Mouse (Mus musculus): Measurements from ENCODE around the gene Mtus2. TPM values are rescaled to one million over a fixed set of nuclear protein-coding genes. Genes with fewer than 3 reads are reported as not detected.

Gene Mtus2
- 11.4 and 14.4 TPM in 2 replicates for polyA plus RNA-seq (2016; fragmentation: Nextera tagmentation; extraction: Ambion mirVana)

DNA sequence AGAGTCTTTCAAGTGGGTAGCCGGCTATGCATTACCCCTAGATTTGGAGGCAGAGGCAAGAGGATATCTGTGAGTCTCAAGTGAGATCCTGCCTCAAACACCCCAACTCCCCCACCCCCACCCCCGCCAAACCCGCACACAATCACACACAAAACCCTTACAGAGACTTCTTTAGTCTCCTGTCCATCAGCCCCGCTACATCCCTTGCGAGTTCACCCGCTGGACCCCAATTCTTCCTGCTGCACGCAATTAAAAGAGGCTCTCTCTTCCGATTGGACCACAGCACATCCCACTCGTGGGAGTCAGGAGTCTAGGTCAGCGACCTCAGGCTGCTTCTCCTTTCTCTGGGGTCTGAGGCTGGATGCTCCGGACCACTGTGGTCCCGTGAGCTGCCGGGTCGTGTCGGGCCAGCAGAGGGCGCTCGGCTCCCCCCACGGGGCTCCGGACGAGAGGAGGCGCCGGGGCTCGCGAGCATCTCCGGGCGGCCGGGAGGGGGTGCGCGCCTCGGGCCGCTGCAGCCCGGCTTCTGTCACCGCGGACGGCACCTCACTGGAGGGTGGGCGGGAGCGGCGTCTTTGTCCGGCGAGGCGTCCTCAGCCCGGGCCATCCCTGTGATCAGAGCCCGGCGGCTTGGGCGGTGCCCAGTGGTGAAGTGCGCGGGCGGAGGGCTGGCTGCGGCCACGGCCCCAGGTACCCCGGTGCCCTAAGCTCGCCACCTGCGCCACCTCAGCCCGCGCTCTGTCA is at the start of gene Mtus2:
Mtus2 (plus strand) TSS at position 500 of the 744 bp plus-strand sequence.
- Histone ChIP-seq H3K27me3 (peaks cover 30% of the 10 kb centered on the region), H3K9ac (peak within 1 kb of the TSS; percentile 66), H3K4me1 (peaks cover 16% of the 10 kb centered on the region; the same call in 1 of the 2 replicates), H3K9me3 (no peaks in the 10 kb centered on the region), H3K36me3 (replicated peaks) (no peaks in the 10 kb centered on the region), H3K4me2 (peak within 1 kb of the TSS; percentile 99), H3K27ac (0 out of 2 replicates have a peak within 1 kb of the TSS, but pooled peaks have one; percentile 4), H3K4me3 (replicated peaks) (peak within 1 kb of the TSS; percentile 68)
- ATAC-seq (ENCODE audit: low FRiP score): peak; percentile 91
- WGBS: under 1% methylated on average over 43 of the region's 55 CpGs

DNA sequence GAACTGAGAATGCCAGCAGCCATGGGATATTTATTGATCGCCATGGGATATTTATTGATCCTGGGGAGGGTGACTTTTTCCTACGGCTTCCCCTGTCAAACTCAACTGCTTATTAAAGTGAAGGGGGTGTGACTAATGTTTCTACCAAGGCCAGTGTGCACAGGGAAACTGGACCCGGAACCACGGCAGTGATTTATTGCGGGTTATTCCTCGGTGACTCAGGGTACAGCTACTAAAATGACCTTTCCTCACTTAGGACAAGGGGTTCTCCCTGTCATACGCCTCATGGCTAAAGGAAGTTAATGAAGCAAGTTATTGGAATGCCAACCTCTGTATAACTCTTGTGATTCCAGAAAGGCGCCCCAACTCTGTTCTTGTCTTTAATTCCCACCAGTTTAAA is 49.3 kb upstream of the Mtus2 start:
- Histone ChIP-seq H3K27ac (no peak overlapping the region), H3K27me3 (no peaks in the 10 kb centered on the region), H3K4me1 (no peaks in the 10 kb centered on the region), H3K9ac (no peak overlapping the region), H3K4me3 (replicated peaks) (no peak overlapping the region), H3K36me3 (replicated peaks) (no peaks in the 10 kb centered on the region), H3K4me2 (no peak overlapping the region), H3K9me3 (0 out of 2 replicates have a peak, but pooled peaks cover 2% of the 10 kb centered on the region)
- WGBS: 91% methylated on average over 8 of the region's 8 CpGs
- no peak for ATAC-seq (ENCODE audit: low FRiP score)

DNA sequence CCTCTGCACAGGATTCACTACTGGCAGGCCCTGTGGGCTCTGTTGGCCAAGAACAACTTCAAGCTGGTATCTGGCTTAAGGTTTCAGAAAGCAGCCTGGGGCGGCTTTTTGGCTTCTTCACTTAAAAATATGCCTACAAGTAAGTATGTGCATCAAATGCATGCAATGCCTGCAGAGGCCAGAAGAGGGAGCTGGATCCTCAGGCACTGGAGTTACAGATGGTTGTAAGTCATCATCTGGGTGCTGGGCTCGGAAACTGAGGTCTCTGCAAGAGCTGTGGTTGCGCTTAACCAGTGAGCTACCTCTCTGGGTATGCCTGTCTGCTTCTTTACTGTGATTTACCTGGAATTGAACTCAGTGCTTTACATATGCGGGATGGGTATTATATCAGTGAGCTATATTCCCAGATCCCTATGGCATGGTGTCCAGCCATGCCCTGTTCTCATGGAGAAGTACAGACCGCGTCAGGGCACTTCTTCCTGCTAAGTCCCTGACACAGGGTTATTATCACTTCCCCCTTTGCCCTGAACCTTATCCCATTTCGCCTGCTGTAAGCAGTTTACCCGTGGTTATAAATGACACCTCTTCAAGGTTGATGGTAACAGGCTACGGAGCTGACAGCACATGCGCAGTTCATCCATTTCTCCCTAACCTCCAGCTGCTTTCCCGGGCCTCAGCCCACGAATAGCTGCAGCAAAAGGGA is 46.2 kb upstream of the Mtus2 start:
- H3K9me3 ChIP-seq: 0 out of 2 replicates have a peak, but pooled peaks cover 2% of the 10 kb centered on the region
- no peaks in the 10 kb centered on the region for H3K4me1 ChIP-seq
- no peak overlapping the region for H3K4me2 ChIP-seq
- no peak for ATAC-seq (ENCODE audit: low FRiP score)
- no peaks in the 10 kb centered on the region for H3K36me3 ChIP-seq (replicated peaks)
- no peak overlapping the region for H3K4me3 ChIP-seq (replicated peaks)
- no peaks in the 10 kb centered on the region for H3K27me3 ChIP-seq
- 93% methylated on average over 12 of the region's 12 CpGs for WGBS
- H3K9ac ChIP-seq: no peak overlapping the region
- H3K27ac ChIP-seq: no peak overlapping the region

DNA sequence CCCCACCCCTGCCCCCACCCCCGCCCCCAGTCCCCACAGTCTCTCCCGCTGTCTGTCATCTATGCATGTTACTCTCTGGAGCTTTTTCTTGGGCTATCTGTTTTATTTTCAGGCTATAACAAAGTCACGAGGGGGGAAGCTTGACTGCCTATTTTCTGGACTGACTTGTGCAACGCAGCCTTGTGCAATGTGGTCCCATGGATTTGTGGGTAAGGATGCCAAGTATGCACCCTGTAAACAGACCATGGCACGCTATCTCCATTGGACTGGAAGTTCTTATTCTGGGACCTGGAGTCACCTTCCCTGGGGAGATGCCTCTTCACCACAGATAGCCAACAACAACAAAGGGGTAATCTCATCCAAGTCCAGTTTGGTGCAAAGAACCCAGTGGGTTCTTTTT is 45.4 kb upstream of the Mtus2 start:
- Histone ChIP-seq H3K4me3 (replicated peaks) (no peak overlapping the region), H3K9ac (no peak overlapping the region), H3K27me3 (no peaks in the 10 kb centered on the region), H3K4me1 (no peaks in the 10 kb centered on the region), H3K36me3 (replicated peaks) (no peaks in the 10 kb centered on the region), H3K9me3 (0 out of 2 replicates have a peak, but pooled peaks cover 2% of the 10 kb centered on the region), H3K4me2 (no peak overlapping the region), H3K27ac (no peak overlapping the region)
- no peak for ATAC-seq (ENCODE audit: low FRiP score)
- WGBS: 81% methylated on average over 5 of the region's 5 CpGs

DNA sequence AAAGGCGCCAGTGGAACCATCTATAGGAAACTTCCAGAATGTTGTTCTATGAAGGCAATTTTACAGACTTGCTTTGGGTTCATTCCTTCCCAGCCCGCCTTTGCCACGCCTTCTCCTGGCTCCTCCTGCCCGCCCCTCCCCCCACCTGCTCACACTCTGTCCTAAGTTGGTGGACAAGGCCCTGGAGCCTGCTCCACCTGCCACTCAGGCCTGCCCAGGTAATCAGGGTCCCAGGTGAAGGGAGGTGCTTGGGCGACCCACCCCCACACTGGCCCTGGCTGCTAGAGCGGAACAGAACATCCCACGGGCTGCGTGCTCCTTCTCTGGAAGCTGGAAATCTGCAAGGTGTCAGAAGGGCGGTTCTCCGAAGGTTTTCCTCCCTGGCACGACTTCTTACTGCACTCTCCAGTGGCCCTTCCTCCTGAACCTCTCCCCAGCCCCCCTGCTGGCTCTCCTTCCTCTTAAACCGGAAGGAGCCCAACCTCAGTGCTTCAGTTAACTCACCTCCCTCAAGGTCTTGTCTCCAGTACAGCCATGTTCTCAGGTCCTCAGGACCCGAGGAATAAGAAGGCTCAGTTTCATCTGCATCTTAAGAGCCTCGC is 43.8 kb upstream of the Mtus2 start:
- no peaks in the 10 kb centered on the region for H3K4me1 ChIP-seq
- H3K9me3 ChIP-seq: 0 out of 2 replicates have a peak, but pooled peaks cover 2% of the 10 kb centered on the region
- H3K4me3 ChIP-seq (replicated peaks): no peak overlapping the region
- WGBS: 46% methylated on average over 14 of the region's 14 CpGs
- no peak overlapping the region for H3K4me2 ChIP-seq
- no peak for ATAC-seq (ENCODE audit: low FRiP score)
- no peaks in the 10 kb centered on the region for H3K36me3 ChIP-seq (replicated peaks)
- H3K27ac ChIP-seq: no peak overlapping the region
- H3K9ac ChIP-seq: no peak overlapping the region
- H3K27me3 ChIP-seq: no peaks in the 10 kb centered on the region

DNA sequence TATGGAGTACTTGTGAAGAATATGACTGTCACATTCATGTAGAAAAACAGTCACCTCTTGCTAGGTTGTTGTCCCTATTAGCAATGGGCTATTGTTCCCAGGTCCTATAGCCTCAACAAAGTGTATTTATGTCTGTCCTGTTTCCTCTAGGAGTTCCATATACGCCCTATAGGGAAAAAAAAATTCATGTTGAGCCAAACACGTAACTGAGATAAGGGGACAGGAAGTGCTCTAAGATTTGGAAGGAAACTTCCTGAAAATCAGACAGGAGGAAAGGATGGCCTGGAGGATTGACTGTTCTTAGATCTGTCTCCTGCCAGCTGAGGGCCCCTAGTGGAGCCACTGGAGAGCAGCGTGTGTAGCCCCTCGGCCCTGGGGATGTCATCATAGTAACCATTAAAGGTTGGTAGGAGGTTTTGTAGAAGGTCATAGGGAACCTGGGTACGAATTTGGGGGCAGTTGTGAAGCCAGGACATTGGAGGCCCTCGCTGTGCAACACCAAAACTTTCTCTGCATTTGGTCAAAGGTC is 42.0 kb upstream of the Mtus2 start:
- no peaks in the 10 kb centered on the region for H3K4me1 ChIP-seq
- no peak overlapping the region for H3K4me2 ChIP-seq
- H3K4me3 ChIP-seq (replicated peaks): no peak overlapping the region
- ATAC-seq (ENCODE audit: low FRiP score): no peak
- no peak overlapping the region for H3K27ac ChIP-seq
- no peak overlapping the region for H3K9ac ChIP-seq
- no peaks in the 10 kb centered on the region for H3K36me3 ChIP-seq (replicated peaks)
- H3K9me3 ChIP-seq: 0 out of 2 replicates have a peak, but pooled peaks cover 2% of the 10 kb centered on the region
- H3K27me3 ChIP-seq: no peaks in the 10 kb centered on the region
- 61% methylated on average over 6 of the region's 6 CpGs for WGBS

DNA sequence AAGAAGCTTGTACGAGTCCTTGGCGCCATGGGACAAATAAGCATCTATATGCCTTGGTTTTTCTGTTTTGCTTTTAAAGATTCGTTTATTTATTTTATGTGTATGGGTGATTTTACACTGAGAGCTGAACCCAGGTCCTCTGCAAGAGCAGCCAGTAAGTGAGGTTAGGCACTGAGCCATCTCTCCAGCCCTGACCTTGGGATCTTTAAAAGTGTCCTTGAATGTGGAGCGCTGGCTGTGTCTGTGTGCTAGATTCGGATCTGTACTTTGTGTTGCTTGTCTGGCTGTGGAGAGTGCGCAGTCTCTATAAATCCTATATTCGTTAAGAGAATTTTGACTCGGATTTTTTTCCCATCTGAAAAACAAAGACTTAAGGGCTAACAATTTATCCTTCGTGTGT is 40.9 kb upstream of the Mtus2 start:
- H3K27ac ChIP-seq: no peak overlapping the region
- no peaks in the 10 kb centered on the region for H3K9me3 ChIP-seq
- H3K27me3 ChIP-seq: no peaks in the 10 kb centered on the region
- no peak overlapping the region for H3K9ac ChIP-seq
- no peak for ATAC-seq (ENCODE audit: low FRiP score)
- no peak overlapping the region for H3K4me2 ChIP-seq
- WGBS: 86% methylated on average over 9 of the region's 9 CpGs
- H3K4me3 ChIP-seq (replicated peaks): no peak overlapping the region
- no peaks in the 10 kb centered on the region for H3K4me1 ChIP-seq
- H3K36me3 ChIP-seq (replicated peaks): no peaks in the 10 kb centered on the region

DNA sequence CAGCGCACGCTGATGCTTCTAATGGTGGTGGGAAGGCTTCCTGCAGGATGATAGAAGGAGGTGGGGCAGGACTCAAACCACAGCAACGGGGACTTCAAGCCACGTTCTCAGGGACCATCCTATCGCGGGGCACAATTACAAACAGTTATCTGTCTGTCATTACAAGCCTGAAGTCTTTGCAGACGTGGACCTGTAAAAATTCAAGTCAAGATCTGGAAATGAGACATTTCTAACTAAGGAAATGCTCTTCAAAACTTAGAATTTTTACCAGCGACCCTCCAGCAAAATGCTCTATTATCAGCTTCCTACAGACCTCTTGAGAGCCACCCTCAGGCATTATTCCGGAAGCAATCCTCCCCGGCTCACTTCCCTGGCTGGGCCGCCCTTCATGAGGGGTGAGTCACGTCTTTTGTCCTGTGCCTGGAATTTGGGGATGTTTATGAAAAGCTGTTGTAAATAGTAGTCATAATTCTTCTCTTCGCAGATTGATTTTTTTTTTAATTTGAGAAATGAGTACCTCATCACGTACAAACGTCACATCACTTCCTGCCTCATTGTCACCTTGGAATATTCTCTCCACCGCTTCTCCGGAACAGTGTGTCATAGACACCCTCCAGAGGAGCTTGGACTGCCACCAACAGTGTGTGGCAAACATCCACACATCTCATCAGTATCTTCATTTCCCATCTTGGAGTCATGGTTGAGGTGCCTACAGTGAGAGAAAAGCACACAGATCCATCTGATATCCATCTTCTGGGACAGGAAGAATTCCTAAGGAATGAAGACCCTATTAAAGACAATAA is 38.9 kb upstream of the Mtus2 start:
- H3K4me3 ChIP-seq (replicated peaks): no peak overlapping the region
- no peak overlapping the region for H3K9ac ChIP-seq
- H3K27ac ChIP-seq: no peak overlapping the region
- no peaks in the 10 kb centered on the region for H3K27me3 ChIP-seq
- no peaks in the 10 kb centered on the region for H3K36me3 ChIP-seq (replicated peaks)
- no peaks in the 10 kb centered on the region for H3K4me1 ChIP-seq
- WGBS: 81% methylated on average over 17 of the region's 17 CpGs
- no peaks in the 10 kb centered on the region for H3K9me3 ChIP-seq
- H3K4me2 ChIP-seq: no peak overlapping the region
- ATAC-seq (ENCODE audit: low FRiP score): no peak

DNA sequence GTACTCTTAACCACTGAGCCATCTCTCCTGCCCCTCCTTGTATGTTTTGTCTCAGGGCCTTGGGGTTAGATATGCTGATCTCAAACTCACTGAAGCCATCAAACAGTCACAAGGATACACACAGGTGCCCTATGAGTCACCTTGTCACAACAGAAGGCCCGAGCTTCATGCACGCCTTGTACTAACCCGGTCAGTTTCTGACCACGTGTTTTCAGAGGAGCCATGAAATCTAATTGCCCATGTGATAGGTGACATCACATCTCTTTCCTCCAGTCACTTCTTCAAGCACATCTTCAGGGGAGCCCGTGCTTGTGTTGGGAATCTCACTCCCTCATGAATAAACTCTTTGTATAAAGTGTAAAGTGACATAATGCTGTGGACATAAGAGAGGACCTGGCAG is 32.5 kb upstream of the Mtus2 start:
- Histone ChIP-seq H3K9me3 (no peaks in the 10 kb centered on the region), H3K4me3 (replicated peaks) (no peak overlapping the region), H3K4me2 (no peak overlapping the region), H3K4me1 (no peaks in the 10 kb centered on the region), H3K36me3 (replicated peaks) (no peaks in the 10 kb centered on the region), H3K9ac (no peak overlapping the region), H3K27ac (no peak overlapping the region), H3K27me3 (no peaks in the 10 kb centered on the region)
- WGBS: 82% methylated on average over 5 of the region's 5 CpGs
- ATAC-seq (ENCODE audit: low FRiP score): no peak

DNA sequence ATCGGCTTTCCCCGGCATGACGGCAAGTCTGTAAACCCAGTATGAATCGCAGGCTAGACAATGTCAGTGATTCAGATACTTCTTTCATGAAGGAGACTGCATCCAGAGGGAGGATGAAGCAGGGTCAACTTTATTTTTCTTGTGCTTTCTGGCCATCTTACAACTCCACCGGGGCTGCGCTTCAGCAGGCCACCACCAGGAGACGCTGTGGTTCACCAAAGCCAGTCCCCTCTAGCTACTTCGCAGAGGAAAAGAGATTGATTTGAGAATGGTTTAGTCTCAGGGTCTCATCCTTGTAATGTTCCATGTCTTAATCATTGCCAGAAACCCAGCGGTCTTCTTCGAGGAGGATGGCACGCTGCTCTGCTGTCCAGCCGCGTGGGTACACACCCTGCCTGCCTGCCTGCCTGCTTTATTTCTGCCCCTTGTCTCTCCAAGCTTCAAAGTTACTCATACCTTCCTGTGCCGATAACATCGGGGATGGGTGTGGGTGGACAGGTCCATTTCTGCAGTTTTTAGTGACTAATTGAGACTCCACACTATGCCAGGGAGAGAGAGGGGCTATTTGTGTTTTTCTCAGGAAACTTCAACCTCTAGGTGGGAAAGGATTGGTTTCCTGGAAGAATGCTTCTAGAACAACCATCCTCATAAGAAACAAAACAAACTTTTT is 31.1 kb upstream of the Mtus2 start:
- ATAC-seq (ENCODE audit: low FRiP score): no peak
- Histone ChIP-seq H3K4me1 (no peaks in the 10 kb centered on the region), H3K27ac (no peak overlapping the region), H3K9ac (no peak overlapping the region), H3K9me3 (no peaks in the 10 kb centered on the region), H3K4me3 (replicated peaks) (no peak overlapping the region), H3K4me2 (no peak overlapping the region), H3K27me3 (no peaks in the 10 kb centered on the region), H3K36me3 (replicated peaks) (no peaks in the 10 kb centered on the region)
- WGBS: 72% methylated on average over 15 of the region's 15 CpGs

DNA sequence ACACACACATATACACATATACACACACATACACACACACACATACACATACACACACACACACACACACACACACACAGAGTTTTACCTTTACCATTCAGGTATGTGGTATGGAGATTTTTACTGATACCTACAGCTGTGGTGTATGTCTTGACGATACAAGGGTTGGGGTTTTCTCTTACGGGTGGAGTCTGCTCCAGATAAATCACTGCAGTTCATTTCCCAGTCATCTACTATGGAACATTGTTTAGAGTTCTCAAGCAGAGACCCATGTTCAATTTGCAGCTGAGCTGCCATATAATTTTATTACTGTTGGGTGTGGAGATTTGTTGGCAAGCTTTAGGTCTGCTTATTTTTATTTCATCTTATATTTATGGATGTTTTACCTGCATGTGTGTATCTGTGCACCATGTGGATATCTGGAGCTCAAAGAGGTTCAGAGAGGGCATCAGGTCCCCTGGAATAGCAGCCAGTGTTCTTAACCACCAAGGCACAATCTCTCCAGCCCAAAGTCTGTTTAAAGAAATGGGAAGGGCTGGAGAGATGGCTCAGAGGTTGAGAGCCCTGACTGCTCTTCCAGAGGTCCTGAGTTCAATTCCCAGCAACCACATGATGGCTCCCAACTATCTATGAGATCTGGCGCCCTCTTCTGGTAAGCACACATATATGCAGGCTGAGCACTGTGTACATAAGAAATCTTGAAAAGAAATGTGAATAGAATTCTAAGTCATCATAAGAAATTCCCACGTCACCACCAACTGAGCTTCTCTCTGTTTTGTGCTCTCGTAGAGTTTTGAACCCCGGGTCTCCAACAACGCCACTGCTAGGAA is 28.2 kb upstream of the Mtus2 start:
- Histone ChIP-seq H3K27ac (no peak overlapping the region), H3K27me3 (no peaks in the 10 kb centered on the region), H3K4me3 (replicated peaks) (no peak overlapping the region), H3K4me1 (no peaks in the 10 kb centered on the region), H3K4me2 (no peak overlapping the region), H3K9me3 (no peaks in the 10 kb centered on the region), H3K9ac (no peak overlapping the region), H3K36me3 (replicated peaks) (no peaks in the 10 kb centered on the region)
- ATAC-seq (ENCODE audit: low FRiP score): no peak
- 83% methylated on average over 7 of the region's 7 CpGs for WGBS
